Mouse (Mus musculus) urinary bladder, postnatal 4 days (tissue): ENCODE data around the gene Bik.

Experiments used
- DNase-seq, 2 experiments: peaks; one replicate each; pipeline ENCODE4 v3.0.0; 2021 to 2022; ENCODE audit warnings: low spot score in 2 of 2

Gene Bik

DNA sequence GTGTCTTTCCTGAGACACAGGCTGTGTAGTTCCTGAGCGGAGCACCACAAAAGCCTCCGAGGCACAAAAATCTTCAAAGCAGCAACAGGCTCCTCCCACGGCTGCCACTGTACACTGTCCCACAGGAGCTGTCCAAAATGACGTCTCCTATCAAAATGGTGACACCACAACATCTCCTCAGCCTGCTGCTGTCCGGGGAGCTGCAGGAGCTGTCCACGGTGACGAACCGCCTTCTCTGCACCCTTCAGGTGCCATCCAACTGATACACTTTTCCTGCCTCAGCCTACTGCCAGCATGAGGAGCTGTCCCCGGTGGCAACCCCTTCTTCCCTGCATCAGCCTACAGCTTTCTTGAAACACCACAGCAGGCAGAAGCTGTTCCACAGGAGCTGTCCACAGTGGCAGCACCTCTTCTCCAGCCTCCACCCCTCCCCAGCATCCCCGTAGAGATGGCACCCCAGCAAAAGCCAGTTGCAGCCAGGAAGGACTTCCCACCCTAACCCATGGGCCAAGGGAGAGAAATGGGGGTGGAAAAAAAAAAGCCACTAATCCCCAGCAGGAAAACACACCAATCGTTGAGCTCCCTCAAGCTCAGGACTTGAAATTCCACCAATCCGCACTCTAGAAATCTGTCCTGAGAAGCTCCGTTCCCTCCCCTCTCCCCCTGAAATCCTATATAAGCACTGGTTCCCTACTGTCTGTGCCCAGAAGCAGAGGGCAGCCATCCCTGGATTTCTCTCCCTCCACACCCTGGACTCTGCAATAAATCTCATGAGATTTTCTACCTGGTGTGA lies 14.0 kb upstream of the Bik start:
- no peak for DNase-seq

DNA sequence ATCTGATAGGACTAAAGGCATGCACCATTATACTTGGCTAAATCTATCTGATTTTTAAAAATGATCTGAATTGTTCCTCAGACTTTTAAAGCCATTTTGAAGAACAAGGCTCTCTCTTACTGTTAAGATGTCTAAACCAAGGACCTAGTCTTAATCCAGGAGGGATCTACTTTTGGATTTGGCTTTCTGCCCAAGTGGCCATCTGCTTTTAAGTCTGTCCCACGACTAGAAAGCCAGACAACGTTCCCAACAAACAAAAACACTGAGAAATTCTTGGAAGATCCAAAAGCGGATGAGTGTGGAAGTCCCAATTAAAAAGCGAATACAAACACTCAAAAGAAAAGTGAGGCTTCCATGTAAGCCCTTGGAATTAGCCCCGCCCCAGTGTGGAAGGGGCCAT lies 11.6 kb upstream of the Bik start:
- no peak for DNase-seq

DNA sequence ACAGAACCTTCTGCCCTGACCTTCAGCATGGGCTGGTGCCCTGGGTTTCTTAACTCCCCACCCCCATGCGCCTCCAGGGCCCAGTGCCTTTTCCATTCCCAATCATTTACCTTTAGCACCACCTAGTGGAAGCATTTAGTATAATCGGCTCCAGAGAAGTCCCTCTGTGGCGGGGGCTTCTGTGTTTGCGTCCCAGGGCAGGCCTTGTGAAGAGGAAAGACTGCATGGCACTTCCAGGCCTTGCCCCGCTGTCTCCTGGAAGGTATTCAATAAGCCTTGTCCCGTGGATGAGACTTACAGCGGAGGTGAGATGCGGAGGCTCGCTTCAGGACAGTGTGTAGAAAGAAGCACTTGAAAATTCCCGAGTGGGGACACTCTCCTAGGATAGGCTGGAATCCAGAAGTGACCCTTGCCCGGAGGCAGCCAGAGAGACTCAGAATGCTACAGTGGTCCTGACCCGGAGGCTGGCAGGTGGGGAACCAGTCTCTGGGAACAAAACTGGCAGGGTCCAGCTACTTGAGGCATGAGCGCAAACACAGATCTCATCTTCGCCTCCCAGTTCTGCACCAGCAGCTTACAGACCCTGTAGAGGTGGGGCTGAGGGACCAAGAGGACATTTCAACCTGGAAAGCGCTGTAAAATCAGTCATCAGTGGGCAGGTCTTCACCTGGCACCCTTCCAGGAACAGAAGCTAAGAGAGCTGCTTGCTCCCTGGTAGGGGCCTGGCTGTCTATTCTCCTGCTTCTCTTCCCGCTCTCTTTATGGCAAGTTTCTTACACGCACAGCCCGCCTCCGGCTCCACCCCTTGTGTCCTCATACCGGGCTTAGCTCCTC lies 8.2 kb upstream of the Bik start:
- DNase-seq, result peak in 1 of 2 experiments; percentile 35

DNA sequence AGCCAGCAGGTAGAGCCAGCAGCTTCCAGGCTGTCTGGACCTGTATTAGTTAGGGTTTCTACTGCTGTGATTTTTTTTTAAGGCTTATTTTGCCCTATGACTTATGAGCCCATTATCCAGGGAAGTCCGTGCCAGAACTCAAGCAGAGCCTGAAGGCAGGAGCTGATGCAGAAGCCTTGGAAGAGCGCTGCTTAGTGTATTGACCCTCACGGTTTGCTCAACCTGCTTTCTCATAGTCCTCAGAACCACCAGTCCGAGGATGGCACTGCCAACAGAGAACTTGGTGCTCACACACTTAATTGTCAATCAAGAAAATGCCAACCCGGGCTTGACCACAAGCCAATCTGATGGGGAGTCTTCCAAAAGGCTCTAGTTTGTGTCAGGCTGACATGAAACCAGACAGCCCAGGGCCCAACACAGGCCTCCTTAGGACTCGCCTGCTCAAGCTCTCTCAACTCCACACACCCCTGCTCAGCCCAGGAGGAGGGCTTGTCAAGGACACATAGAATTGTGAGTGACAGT lies 5.7 kb upstream of the Bik start:
- no peak for DNase-seq

DNA sequence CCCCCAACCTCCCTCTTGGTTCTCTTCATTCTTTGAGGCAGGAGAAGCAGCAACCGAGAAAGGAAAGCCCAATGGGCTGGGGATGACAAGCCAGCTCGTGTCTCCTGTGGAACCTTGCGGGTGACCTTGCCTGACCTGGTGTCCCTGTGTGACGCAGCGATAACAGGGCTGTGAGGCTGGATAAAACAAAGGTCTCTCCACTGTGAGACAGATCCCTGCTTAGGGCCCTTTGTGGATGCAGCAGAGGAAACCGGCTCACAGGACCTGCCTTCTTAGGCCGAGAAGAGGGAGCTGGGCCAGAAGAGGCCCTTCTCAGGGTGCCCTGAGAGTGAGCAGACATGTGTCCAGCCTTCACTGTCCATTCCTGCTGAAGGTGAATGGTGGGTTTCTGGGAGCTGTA lies 3.5 kb upstream of the Bik start:
- no peak for DNase-seq

DNA sequence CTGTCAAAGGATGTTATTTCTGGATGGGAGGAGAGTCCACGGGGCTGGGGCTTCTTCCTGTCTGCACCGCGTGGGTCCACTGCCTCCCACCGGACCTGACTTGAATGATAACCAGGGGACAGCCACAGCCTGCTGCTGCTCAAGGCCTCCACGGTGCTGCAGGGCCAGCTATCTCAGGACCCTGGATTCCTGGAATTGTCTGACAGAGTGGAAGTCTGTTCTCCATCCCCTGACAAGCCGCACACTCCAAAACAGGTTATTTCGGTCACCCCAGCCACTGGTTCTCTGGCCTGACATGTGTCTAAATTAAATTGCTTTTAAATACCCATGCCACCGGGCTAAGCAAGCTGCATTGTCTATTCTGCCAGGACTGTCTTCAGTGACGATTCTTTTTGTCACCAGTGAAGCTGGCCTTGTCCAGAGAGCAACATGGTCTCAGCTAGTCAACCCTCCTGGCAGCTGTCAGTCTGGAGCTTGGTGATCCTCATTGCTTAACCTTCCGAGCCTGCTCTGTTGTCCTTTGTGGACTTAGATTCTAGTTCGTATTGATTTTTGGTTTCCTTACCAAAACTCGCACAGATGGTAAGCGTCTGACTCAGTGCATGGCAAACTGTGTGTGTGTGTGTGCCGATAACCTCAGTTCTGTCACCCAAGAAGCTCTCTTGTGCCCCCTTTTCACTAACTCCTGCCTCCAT lies 2.9 kb upstream of the Bik start:
- no peak for DNase-seq

DNA sequence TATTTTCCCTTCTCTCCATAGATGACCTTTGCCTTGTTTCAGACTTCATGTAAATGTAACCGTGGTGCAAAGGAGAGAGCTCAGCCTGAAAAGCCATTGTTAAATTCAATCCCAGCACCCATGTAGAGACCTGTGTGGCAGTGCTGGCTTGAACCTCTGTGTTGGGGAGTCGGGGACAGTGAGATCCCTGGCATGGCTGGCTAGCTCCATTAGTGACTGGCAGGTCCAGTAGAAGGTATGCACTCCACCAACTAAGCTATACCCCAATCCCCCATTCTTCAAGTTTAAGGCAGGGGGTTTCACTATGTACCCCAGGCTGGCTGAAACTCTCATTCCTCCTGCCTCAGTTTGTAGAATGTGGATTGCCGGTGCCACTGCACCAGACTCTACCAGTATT lies 2.3 kb upstream of the Bik start:
- DNase-seq, result no peak

DNA sequence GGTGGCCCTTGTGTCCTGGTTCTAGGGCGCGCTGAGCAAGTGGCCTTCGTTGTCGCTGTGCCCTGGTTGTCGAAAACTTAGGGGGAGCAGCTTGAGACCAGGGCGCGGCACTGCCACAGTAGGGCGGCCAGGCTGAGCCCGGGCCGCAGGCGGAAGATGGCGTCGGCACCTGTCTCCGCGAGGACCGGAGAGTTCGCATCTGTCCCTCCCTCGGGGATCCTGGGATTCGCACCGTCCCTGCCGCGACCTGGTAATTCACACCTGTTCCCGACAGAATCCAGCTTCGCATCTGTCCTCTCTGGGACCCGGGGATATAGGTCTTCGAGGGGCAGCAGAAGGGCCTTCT lies 403 bp downstream of the Bik start:
- no peak for DNase-seq

DNA sequence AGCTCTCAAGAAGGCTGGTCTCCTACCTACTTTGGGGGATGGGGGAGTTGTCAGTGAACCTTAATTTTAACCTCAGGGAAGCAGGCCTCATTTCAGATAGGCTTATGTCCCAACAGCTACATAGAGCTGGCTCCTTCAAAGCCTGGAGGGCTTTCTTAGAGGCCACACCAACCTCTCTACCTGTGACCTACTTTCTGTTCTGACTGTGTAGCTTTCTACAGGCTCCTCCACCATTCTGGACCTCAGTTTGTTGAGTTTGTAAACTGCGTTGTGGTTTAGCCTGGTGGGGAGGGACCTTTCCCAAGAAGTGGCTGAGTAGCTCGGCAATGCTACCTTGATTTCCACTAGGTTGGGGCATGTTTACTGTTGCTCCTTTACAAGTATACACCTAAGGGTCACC lies 1.1 kb downstream of the Bik start:
- DNase-seq, result no peak

DNA sequence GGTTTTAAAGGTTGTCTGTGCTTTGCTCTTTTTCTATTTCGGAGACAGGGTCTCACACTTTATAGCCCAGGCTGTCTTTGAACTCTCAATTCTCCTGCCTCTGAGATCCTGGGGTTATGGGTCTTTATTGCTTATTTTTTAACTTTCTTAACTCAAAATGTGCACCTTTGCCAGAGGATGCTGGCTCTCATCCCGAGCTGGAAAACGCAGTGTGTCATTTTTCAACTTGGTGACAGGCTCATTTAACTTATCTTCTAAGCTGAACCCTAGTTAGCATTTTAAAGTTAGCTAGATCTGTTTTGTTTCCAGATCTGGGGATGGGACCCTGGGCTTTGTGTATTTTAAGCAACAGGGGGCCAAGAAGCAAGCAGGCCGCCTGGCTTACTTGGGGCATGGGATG lies 2.2 kb downstream of the Bik start:
- no peak for DNase-seq

DNA sequence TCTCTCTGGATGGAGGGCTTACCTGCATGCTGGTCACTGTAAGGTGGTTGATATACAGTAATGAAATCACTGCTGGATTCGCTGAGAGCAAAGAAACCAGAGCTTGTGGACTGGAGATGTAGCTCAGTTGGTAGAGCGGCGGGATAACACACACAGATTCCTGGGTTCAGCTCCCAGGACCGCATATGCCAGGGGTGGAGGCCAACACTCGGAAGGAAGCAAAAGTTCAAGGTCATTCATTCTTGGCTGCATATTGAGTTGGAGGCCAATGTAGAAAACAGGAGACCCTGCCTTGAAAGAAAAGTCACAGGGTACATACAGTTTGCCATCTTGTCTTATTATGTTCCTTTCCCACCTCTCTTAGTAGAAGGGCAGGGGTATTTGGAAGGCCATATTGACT lies 3.1 kb downstream of the Bik start:
- no peak for DNase-seq

DNA sequence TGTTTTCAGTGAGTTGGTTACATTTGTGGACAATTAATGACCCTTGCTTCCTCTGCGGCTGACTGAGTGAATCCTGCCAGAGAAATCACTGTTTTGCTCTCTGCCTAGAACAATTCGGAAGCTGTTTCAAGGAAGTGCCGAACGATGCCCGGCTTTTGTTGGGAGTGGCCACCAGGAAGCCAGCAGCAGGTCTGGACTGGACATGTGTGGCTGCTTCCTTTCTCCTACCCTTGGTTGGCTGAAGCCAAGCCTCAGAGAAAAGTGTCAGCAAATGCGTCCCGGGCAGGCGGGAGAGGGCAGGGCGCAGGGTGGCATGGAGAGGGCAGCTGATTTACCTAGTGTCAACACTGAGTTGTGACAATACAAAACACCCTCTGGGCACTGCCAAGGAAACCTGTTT lies 3.6 kb downstream of the Bik start:
- DNase-seq, result no peak

DNA sequence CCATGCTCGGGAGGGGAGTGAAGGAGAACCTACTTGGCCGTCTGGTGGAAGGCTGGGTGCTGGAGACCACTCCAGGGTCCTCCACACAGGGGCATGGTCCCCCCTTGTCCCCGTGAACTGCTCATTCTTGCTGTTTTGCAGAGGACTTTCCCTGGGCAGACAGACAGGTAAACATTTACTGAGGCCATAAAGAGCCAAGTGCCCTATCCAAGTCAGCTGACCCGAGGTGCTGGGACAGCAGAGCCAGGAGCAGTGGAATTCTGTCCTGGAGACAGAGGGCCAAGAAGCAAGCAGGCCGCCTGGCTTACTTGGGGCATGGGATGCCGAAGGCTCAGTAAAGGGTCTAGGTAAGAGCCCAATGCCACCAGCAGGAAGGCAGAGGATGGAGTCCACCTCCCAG lies 4.0 kb downstream of the Bik start:
- no peak for DNase-seq

DNA sequence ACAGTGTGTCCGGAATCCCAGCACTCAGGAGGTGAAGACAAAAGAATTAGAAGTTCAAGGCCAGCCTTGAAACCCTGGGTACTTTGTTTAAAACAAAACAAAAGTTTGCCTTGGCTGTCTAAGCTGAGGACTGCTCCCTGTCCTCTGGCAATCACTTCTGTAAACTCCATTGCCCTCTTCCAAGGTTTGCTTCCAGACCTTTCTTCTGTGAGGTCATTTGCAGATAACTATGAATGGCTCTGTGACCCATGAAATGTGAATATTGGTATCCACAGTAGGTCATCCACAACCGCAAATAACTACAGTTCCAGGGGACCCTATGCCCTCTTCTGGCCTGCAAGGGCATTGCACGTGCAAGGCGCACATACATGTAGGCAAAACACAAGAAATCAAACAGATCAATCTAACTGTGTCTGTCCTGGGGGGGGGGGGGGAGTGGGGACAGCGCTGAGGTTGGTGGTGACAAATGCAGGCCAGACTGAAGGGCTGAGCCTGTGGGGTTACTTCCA lies 5.4 kb downstream of the Bik start:
- no peak for DNase-seq

DNA sequence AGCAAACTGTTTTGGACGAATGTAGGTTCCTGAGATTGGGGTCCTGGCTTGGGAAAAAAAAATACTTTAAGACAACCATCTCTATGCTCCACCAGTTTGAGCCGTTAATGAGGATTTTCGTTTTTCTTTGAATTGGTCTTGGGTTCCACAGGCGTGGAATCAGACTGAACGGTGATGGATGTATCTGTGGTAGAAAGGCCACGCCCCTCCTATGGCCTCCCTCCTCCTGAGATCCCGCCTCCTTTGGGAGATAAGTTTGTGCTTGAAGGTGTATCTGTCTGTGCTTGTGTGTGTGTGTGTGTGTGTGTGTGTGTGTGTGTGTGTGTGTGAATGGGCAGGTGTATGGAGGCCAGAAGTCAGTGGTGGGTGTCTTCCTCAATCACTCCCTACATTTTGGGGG lies 5.9 kb downstream of the Bik start:
- DNase-seq, result no peak

DNA sequence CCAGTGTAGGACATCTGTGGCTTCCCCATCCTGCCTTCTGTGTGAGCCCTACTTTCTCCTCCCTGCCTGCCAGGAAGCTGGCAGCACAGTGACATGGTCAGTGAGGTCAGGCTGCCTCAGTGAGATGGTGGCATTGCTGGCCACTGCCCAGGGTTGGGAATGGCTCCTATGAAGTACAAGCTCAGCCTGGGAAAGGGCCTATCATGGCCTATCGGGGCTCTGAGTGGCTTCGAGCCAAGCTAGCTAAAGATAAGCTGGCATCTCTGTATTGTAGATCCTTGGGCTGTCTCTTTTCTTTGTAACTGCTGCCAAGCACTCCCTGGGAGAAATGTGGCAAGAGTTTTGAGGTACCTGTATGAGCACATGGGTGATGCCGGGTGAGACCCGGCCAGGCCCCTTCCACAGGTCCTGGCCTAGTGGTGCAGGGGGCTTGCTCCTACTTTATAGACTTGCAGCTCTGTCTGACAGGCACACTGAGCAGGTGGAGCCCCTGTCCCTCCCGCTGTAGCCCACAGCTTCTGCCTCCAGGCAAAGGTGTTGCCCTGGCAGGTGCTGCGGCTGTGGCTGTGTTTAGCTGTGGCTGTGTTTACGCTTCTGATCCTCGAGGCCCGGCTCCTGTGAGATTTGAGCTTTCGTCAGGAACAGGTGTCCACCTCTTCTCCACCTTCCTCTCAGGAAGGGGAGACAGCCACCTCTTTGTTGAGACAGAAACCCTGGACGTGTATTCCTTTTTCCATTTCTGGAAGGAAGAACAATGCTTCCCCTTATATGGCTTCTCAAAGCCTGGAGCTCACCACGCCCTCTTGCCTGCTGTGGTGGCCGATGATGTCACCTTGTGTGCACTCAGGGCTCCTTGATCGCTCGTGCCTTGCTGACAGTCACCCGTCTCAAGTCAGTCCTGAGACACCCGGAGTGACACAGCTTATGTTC lies 8.6 kb downstream of the Bik start:
- no peak for DNase-seq

DNA sequence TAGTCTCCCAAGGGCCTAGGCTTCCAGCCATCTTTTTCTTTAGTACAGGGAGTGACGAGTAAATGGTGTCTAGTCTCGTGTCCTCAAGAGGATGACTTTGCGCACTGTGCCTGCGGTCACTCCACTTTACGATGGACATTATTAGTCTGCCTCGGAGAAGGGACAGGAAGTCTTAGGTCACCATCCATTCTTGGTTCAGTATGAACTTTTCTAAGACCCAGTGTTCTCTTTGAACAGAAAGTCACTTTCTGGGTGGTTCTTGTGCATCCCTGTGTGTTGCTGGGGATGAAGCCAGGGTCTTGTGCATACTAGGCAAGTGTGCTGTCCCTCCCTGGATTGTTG lies 9.2 kb downstream of the Bik start:
- DNase-seq, result no peak

DNA sequence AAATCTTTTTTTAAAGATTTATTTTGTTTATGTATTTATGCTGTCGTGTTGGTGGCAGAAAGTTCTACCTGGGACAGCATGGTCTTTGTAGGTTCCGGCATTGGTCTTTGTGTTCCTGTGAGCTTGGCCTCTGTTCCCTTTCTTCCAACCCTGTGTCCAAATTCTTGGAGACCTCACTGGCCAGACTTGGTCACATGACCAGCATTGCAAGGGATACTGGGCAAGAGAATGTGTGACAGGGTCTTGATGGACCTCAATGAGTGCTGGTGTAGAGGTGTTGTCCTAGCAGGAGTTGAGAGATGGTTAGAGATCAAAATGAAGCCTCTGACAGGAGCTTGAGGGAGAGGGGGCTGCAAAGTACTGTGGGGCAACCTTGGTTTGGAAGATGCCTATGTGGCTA lies 12.2 kb downstream of the Bik start:
- DNase-seq, result no peak

DNA sequence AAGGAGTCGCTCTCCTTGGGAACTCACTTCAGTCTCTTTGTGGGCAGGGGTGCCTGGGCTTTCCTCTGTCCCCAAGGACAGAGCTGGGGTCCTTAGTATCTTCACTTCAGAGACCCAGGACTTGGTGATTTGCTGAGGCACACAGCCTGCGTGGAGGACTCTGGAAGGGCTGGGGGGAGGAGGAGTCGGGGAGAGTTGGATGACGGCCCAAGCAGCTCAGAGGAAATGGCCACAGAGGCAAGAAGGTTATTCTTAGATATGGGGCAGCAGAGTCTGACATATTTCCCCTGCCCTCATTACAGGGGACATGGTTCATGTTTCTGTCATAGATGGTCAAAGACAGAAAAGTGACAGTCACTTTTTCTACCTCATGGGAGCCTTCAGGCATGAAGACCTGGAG lies 13.2 kb downstream of the Bik start:
- DNase-seq, result no peak

DNA sequence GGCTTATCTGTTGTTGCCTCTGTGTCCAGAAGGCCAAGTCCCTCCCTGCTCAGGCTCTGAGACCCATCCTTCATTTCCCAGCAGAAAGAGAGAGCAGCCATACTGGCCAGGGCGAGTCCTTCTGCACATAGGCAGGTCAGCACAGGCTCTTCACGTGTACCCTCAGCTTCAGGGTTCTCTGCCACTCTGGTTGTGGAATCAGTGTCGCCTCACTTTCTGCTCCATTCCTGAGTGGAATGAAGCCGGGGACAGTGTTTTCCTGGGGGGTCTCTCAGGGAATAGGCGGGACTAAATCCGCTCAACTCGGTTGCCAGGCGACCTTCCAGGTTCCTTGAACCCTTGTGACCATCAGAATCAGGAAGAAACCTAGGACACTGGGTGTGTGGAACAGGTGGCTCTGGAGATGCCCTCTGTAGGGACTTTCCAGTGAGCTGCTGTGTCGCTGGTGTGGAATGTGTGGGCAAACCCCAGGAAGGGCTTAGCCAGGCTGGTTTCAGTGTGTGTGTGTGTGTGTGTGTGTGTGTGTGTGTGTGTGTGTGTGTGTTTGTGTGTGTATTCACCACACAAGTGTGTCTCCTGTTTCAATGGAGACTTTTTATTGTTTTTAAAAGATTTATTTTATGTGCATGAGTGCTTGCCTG lies 15.1 kb downstream of the Bik start:
- DNase-seq, result no peak

DNA sequence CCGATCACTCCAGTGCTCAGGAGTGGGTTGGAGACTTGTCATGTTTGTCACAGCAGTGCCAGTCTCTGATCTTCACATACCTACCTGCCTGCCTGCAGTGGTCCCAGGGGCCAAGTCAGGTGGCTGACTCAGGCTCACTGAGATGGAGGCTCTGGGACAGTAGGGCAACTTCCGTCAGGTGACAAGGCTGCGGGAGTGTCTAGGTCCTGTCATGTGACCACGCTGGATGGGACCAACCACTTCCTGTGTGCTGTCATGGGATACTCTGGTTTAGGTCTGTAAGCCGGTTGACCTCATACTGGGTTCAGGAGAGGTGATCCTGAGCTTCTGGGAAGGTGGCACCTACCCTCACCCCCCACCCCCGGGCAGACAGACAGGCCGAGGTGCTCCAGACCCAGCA lies 19.4 kb downstream of the Bik start:
- DNase-seq, result no peak
